Mouse (Mus musculus) olfactory bulb, adult 2 months (tissue): ENCODE measurements around the gene Ifi44.

Source experiments
- CTCF ChIP-seq: fragments of 200-500 bp; IDR thresholded peaks from 2 replicates; pipeline ENCODE4 v1.5.1; 2012; ENCODE audit warnings: low read depth, mild to moderate bottlenecking, low read length, moderate library complexity; ENCODE audit not compliant: insufficient read depth
- POLR2A ChIP-seq: fragments of 200-500 bp; IDR thresholded peaks from 2 replicates; pipeline ENCODE4 v1.6.1; 2012; ENCODE audit warnings: mild to moderate bottlenecking, low read depth, low read length, moderate library complexity; ENCODE audit not compliant: insufficient read depth

DNA sequence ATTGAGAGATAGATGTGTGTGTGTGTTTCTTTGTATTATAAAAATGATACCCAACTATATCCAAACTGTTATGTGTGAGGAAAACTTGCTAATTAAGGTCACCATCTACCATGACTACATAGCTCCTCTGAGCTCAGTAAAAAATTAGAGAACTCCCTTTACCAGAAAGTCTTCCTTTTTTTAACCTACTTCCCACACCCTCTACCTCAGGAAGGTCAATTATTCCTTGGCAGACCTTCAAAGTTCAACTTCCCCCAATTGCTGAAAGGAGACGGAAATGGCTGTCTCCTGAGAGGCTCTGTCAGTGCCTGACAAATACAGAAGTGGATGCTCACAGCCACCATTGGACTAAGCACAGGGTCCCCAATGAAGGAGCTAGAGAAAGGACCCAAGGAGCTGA is 7.5 kb downstream of the Ifi44 start:
- TF ChIP-seq CTCF, result no peak
- no peak for TF ChIP-seq POLR2A
